Mouse (Mus musculus) ES-Bruce4 (cell line): ENCODE measurements around the gene Tmem140.

Source experiments
- CTCF ChIP-seq: IDR thresholded peaks from one replicate; pipeline ENCODE4 v1.8.1; 2011; ENCODE audit warnings: low read depth, low read length
- EP300 ChIP-seq: IDR thresholded peaks from 2 replicates; pipeline ENCODE4 v1.6.1; 2011; ENCODE audit warnings: low read depth, low read length; ENCODE audit not compliant: insufficient read depth
- POLR2A ChIP-seq: IDR thresholded peaks from one replicate; pipeline ENCODE4 v1.8.1; 2011; ENCODE audit warnings: low read length; ENCODE audit not compliant: insufficient read depth

- TF ChIP-seq CTCF: no peak
- TF ChIP-seq EP300: no peak
- no peak for TF ChIP-seq POLR2A
These were observed at the start of gene Tmem140 for GRCm38 (mm10) chr6:34862791-34863403.
